Comparison of ENCODE assay signal across 25 mouse cellular contexts in genomic region chr16:84767956-84768355, GRCm38 (mm10). TPM values are rescaled to one million over a fixed set of nuclear protein-coding genes. Genes with fewer than 3 reads are reported as not detected.
"Had no signal": no experiment of that assay in that cellular context is flagged by ENCODE, and none has a peak within 500 bp of the region (broad histone marks: within the 10 kb centered on the region; RNA-seq: fewer than 3 reads in every experiment).

No protein-coding gene starts in this region.

- DNase-seq: gastrocnemius, postnatal 14 days; heart, adult 2 months; heart, postnatal 10 days; heart, postnatal 4 days; kidney, adult 11 months; kidney, adult 2 months; kidney, adult 9 months; kidney, postnatal 14 days; kidney, postnatal 36 days; layer of hippocampus, adult 9-11 months; layer of hippocampus, postnatal 36 days; left cerebral cortex, postnatal 4 days; lung, adult 18-20 months had no signal

- H3K36me3 ChIP-seq: heart, embryonic 12.5 days; hindbrain, embryonic 13.5 days; hindbrain, embryonic 15.5 days; kidney, embryonic 15.5 days; limb, embryonic 13.5 days; limb, embryonic 15.5 days; liver, embryonic 12.5 days had no signal

- H3K4me1 ChIP-seq: heart, embryonic 12.5 days; limb, embryonic 13.5 days; limb, embryonic 15.5 days; liver, embryonic 12.5 days had no signal

- H3K9ac ChIP-seq: heart, embryonic 12.5 days; hindbrain, embryonic 13.5 days; hindbrain, embryonic 15.5 days; kidney, embryonic 15.5 days; limb, embryonic 13.5 days; limb, embryonic 15.5 days; liver, embryonic 12.5 days; liver, embryonic 14.5 days had no signal

- H3K9me3 ChIP-seq: heart, embryonic 12.5 days; hindbrain, embryonic 13.5 days; hindbrain, embryonic 15.5 days; kidney, embryonic 15.5 days; limb, embryonic 13.5 days; limb, embryonic 15.5 days; liver, embryonic 12.5 days had no signal

- H3K27me3 ChIP-seq: heart, embryonic 12.5 days; hindbrain, embryonic 13.5 days; hindbrain, embryonic 15.5 days had no signal

- ATAC-seq: hindbrain, postnatal 0 days; intestine, embryonic 16.5 days; liver, embryonic 12.5 days had no signal

- H3K27ac ChIP-seq: heart, adult 2 months; hindbrain, embryonic 13.5 days; hindbrain, embryonic 15.5 days; hindbrain, postnatal 0 days; kidney, embryonic 15.5 days; kidney, postnatal 0 days; limb, embryonic 13.5 days; limb, embryonic 15.5 days; liver, embryonic 12.5 days; liver, embryonic 14.5 days had no signal

- H3K4me2 ChIP-seq: heart, embryonic 12.5 days; hindbrain, embryonic 13.5 days; hindbrain, embryonic 15.5 days; kidney, embryonic 15.5 days; limb, embryonic 13.5 days; limb, embryonic 15.5 days; liver, embryonic 12.5 days had no signal

- H3K4me3 ChIP-seq: heart, adult 2 months; heart, embryonic 12.5 days; hindbrain, embryonic 13.5 days; hindbrain, embryonic 15.5 days; kidney, embryonic 15.5 days; limb, embryonic 13.5 days; limb, embryonic 15.5 days; liver, embryonic 12.5 days had no signal

RNA-seq across cellular contexts. Expression of gene Jam2, which starts 6.0 kb away (rescaled TPM):
- total RNA-seq: granulocyte monocyte progenitor cell, adult 5-6 weeks had no signal
